Mouse (Mus musculus) testis, postnatal 14 days (tissue): Measurements from ENCODE around the gene Fkbpl.

Experiments used
- DNase-seq: peaks from one replicate; pipeline ENCODE4 v3.0.0; 2021; ENCODE audit warnings: low spot score

The Fkbpl gene

DNA sequence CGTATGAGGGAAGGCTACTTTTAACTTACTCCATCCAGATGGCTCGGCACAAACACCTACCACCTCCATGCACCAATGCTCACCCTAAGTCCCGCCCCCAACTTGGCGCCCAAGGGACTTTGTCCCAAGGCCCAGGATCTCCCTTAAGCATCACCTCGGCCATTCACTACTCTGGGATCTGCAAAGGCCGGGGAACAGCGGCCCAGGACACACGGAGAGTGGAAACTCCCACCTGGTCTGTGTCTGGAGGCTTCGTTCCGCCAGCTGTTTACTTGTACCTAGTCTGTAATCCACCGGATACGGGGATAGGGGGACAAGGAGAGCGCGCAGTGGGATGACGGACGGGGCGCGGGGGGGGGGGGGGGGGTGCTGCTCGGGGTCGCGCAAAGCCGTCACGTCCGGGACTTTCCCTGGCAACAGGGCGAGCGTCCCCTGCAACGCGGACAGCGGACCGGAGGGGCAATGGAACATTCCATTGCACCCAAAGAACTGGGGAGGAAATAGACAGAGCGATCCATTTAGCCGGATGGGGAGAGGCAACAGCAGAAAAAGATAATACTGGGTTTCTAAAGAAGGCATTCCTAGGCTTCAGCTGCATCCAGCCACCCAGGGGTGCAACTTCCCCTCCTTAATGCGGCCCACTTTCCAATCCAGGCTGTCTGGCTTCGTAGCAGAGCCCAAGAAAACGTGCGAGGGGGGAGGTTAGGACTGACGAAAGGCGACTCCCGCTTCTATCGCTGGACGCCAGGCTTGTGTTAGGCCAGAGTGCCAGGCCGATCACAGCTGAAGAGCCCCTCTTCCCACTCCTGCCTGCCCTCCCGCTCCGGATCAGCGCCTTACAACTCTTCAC lies 17.2 kb upstream of the Fkbpl start:
- DNase-seq, result peak; percentile 88

DNA sequence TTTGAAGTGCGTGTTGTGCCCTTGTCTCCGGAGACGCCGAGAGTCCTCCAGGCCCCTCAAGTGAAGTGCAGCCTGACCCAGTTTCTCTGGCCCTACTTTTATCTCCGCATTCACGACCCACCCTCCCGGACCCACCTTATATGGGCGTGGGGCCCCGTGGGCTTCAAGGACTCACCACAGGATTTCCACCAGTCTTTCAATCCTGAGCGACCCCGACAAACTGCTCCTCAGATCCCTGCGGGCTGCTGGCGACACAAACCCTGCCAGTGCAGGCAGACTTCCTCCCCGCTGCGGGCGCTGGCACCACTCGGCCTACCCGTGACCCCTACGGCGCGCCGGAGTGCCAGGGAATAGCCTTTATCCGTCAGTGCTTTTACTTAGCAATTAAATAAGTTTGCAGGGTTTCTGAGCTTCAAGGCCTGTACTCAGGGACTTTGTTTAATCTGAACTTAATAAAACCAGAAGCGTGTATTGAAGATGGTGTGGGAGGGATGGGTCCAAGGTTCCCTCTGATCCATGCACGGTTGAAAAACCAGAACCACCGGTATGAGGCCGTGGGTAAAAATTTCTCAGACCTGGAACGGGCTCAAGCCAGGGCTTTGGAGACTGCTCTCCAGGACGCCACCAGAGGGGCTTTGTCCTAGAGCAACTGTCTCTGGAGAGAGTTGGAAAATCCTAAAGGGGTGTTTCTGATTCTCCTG lies 16.5 kb upstream of the Fkbpl start, which contains the start of gene Ppt2:
Gene Ppt2, minus strand, starts transcription at position 568 of the 701 bp plus-strand sequence.
- no peak for DNase-seq

DNA sequence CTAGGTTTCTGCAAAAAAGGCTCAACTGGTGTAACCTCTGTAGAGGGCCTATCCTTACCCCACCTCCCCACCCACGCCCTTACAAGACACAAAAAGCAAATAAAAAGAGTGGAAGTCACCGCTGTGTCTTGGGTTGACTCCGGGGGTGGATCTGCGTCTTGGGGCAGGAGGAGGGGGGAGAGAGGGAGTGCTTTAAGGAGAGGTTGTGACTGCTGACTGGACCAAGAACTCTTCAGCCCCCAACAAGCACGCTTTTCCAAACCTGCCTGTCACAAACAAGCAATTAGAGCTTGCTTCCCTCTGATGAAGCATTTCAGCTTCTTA lies 16.0 kb upstream of the Fkbpl start:
- DNase-seq, result no peak

DNA sequence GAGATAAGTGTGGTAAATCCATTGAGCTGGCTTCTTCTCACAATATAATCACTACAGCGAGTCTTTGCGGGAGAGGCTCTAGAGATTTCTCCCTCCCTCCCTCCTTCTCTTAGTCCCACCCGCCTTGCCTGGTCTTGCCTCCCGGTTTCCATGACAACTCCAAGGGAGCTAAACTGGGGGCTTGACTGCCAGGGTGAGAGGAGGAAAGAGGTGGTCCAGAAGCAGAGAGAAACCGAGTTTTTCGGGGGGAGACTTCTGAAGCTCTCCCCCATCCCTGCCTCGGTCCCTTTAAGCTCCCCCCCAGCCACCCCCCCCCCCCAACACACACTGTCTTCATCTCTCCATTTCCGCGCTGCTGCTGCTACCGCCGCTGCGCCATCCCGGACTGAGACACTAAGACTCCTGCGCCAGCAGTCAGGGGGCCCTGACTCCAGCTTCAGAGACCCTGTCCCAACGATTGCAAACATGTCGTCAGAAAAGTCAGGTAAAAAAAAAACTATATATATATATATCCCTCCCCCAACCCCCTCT lies 15.3 kb upstream of the Fkbpl start, which contains the start of gene Prrt1:
Gene Prrt1, plus strand, starts transcription at position 313 of the 531 bp plus-strand sequence.
- no peak for DNase-seq

DNA sequence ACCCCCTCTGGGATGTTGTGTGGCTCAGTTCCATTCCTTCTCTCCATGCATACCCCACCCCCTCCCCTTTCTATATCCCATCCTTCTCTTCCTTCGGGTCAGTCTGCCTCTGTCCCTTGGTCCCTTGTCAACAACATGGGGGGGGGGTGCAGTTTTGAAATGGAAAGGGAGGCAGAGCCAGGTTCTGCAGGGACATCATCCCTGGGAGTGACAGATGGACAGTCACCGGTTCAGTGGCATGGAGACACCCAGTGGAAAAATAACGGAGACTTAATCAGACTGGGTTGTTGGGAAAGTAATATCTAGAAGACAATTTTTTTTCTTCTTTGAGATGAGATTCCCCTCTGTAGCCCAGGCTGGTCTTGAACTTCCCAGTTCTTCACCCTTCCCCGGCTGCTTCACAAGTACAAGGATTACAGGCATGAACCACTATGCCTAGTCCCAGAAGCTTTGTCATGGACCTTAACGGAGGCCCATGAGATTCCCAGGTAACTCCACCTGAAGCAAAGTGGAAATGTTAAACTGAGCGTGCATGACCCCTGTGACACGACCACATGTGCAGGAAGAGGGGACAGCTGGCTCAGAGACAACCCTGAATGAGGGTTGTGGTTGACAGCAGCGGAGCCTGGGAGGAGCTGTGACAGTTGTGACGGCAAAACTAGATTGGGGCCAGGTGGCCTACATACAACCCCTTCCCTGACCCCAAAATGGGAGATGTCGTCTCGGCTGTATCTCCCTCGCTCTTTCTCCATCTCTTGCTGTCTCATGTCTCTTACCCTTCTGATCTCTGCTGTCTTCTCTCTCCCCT lies 14.6 kb upstream of the Fkbpl start:
- DNase-seq, result no peak

DNA sequence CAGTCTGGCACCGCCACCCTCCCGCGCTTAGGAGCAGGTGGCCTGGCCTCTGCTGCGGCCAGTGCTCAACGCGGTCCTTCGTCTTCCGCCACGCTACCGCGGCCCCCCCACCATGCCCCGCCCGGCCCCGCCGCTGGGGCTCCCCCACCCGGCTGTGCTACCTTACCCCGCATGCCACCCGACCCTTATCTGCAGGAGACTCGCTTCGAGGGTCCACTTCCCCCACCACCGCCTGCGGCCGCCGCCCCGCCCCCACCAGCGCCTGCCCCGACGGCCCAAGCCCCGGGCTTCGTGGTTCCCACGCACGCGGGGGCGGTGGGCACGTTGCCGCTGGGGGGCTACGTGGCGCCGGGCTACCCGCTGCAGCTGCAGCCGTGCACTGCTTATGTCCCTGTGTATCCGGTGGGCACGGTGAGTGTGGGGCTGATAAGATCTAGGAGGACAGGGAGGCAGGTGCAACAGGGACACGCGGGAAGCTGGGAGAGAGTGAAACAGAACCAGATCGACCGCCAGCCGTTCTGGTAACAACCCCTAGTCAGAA lies 13.7 kb upstream of the Fkbpl start:
- no peak for DNase-seq

DNA sequence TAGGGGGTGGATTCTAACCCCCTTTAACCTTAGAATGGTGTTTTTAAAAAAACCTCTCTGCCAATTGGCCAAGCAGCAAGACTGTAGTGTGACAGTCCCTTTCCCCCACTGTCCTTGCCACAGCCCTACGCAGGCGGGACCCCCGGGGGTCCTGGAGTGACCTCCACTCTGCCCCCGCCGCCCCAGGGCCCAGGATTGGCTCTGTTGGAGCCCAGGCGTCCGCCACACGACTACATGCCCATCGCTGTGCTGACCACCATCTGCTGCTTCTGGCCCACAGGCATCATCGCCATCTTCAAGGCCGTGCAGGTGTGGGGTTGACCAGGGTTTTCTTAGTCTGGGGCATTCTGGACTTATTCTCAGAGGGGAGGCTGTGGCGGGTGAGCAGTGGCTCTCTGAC lies 12.9 kb upstream of the Fkbpl start:
- no peak for DNase-seq

DNA sequence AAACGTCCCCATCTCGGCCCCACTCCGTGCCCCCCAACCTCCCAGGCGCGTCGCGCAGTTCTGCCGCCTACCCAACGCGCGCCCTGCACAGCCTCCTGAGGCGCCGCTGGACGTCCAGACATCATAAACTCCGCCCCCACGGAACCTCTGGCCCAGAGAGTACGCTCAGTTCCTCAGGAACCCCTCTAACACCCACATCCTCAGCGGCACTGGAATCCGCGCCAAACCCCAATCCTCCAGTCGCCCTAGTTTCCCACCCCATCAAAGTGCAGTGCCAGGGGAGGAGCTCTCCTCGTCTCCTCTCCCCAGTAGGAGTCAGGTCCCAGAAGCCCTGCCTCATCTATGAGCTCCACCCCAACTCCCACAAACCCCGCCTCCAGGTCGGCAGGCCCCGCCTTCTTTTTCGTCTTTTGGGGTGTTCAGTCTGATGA lies 12.3 kb upstream of the Fkbpl start:
- peak; percentile 86 for DNase-seq

DNA sequence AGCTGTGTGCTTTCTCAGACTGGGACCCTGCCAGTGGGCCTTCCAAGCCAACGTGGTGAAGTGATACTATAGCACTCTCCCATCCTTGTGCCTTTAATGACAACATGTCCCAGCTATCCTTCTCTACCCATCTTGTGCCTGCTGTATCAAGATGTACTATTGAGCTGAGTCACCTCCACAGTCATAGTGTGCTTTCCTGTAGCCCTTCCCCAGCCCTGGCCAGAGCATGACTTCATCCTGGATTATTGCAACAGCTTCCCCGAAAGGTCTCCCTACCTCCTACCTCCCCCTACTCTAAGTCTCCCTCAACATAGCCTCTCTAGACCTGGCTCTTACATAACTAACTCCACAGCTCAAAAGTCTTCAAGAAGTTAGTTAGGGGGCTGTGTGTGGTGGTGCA lies 8.9 kb upstream of the Fkbpl start:
- no peak for DNase-seq

DNA sequence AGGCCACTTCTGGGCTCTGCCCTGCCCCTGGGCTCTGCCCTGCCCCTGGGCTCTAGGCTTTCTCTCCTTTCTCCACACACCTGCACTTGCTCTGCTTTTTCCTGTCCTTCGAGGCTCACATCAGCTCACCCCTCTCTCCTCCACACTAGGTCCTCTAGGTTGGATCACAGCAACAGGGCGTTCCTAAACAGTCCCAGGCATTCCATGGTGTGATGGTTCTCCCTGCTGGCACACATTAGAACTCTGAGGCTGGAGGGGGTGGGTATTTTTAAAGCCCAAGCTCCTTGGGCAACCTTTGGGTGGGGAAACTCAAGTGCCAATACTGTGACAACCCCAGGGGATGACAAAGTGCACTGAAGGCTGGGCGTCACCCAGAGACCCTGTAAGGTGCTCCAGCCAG lies 7.1 kb upstream of the Fkbpl start:
- no peak for DNase-seq

DNA sequence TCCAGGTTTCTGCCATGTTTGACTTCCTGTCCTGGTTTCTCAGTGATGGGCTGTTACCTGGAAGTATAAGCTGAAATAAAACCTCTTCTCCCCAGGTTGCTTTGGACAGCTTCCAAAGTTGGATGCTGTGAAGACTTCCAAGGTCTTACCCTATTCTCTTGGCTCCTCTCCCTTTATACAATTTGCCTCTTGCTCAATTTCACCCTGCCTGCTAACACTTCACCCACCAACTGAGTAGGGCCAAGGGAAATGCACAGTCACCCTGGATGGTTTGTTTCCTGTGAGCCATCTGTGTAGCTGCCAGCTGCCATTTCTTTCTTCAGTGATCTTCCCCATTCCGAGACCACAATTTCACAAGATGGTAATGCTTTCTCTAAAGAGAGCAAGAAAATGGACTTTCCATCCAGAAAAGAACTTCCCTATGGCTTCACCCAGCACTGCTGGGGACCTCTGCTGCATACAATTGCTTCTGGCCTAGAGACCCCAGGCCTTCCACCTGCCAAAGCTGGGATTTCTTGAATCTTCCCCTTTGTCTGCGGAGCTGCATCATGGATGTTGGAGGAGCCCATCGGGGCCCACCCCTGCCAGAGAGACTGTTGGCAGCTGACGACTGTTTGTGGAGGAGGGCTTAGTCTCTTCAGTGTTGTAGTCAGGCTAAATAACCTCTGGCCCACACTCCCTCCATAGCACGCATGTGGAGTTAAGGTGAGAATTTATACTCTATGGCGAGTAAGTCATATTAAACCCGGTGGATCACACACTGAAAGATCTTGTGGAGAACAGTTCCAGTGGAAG lies 4.9 kb upstream of the Fkbpl start:
- no peak for DNase-seq

DNA sequence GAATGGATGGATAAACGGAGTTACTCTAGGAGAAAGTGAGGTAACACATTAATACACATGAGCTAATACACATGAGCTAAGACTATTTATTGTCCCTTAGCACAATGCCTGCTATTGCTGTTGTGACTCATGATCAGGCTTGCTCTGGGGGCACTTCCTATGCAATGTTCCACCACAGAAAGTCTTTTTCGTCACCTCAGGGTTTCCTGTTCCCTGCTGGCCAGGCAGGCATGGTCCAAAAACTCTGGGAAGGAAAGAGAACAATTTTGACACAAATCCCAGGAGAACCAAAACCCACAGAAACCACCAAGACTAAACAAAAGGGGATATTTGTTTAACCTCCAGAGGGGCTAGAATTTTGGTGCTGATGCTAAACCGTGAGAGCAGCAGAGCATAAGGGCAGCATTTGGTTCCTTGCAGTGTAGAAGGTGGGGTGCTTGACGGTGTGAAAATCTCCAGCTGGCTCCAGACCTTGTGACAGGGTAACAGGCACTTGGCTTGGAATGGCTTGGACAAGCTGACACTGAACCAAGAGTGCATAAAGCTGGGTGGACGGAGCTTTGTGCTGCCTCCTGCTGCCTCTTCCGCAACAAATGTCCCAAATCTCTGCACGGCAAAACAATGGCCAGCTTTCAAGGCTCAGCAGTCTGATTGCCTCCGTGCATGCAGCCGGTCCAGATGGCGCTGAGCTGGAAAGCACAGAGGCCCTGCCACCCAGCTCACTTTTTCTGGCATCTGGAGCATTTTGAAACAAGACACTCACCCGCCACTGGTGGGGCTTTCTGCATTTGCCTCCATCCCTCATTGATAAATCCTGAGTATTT lies 3.6 kb upstream of the Fkbpl start:
- DNase-seq, result no peak

DNA sequence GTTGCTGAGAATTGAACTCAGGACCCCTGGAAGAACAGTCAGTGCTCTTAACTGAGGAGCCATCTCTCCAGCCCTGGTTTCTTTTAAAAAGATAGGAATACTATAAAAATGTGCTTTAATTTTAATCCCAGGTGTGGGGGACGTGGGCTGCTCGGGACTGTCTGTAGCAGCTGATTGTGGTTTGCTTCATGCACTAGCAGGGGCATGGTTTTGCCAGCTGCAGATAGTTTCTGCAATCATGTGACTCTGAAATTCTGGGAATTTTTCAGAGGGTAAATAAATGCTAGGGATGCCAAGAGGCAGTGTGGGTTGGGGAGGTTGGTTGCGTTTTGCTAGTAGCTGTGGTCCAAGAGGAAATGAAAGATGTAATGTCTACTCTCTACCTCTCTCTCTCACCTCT lies 2.6 kb upstream of the Fkbpl start:
- no peak for DNase-seq

DNA sequence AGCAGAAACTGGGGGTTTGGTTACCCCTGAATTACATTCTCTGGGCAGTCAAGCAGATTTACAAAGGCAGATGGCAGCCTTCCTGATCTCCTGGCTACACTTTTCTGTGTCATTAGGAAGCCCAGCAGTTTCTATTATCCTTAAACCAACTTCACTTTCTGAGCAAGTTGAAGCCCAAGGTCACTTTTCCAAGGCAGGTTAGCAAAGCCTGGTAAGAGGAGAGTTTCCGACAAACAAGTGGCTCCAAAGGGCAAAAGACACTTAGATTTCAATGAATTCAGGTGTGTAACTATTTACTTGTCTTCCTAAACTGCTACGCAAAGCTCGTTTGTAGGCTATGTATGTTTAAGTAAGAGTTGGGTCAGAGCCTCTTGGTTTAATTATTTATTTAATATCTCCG lies 1.2 kb upstream of the Fkbpl start:
- no peak for DNase-seq

DNA sequence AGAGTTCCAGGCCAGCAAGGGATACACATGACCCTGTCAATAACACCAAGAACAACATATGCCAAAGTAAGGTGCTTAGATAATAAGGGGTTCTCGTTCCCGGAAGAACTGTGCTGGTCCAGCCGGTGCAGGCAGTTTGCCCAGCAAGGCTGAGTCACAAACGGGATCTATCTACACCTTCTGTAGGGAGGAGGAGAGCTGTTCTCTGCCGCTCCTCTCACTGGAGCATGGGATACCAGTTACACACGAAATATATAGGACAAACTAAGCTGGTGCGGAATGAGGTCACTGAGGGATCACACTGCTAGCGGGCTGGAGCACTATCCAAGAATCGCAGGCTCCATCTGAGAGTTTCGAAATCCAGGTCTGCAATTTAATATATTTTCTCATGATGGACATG lies 620 bp upstream of the Fkbpl start:
- DNase-seq, result no peak

DNA sequence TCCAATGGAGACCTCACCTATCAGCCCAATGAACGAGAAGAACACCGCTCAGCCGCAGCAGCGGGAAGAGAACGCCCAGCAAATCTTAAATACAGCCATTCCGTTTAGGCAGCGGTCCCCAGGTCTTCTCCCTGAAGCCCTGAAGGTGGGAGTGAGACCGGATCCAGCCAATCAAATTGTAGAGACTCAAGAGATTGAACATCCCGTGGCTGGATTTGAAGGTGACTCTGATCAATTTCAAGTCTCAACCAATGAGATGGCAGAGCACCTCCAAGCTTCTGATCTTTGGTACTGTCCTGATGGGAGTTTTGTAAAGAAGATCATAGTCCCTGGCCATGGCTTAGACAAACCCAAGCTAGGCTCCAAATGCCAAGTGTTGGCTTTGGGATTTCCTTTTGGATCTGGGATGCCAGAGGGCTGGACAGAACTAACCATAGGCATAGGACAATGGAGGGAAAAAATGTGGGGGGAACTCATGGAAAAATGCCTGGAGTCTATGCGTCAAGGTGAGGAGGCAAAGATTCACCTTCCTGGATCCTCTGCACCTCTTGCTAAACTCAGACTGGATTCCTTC lies 779 bp downstream of the Fkbpl start:
- no peak for DNase-seq

DNA sequence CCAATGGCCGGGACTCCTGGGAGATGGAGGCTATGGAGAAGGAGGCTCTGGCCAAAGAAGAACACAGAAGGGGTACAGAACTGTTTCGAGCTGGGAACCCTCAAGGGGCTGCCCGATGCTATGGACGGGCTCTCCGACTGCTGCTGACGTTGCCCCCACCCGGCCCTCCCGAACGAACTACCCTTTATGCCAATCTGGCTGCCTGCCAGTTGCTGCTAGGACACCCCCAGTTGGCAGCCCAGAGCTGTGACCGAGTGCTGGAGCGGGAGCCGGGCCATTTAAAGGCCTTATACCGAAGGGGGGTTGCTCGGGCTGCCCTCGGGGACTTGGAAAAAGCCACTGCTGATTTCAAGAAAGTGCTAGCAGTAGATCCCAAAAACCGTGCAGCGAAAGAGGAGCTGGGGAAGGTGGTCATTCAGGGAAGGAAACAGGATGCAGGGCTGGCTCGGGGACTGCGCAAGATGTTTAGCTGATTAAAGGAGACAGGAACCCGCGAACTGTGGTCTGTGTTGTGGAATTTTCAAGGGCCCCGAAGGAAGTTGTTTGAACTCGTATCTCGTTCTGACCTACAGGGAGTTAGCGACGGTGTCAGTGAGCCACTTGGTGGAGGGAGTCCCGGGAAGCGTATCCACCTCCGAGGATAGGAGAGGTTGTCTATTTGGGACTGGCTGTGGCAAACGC lies 1.4 kb downstream of the Fkbpl start:
- no peak for DNase-seq

DNA sequence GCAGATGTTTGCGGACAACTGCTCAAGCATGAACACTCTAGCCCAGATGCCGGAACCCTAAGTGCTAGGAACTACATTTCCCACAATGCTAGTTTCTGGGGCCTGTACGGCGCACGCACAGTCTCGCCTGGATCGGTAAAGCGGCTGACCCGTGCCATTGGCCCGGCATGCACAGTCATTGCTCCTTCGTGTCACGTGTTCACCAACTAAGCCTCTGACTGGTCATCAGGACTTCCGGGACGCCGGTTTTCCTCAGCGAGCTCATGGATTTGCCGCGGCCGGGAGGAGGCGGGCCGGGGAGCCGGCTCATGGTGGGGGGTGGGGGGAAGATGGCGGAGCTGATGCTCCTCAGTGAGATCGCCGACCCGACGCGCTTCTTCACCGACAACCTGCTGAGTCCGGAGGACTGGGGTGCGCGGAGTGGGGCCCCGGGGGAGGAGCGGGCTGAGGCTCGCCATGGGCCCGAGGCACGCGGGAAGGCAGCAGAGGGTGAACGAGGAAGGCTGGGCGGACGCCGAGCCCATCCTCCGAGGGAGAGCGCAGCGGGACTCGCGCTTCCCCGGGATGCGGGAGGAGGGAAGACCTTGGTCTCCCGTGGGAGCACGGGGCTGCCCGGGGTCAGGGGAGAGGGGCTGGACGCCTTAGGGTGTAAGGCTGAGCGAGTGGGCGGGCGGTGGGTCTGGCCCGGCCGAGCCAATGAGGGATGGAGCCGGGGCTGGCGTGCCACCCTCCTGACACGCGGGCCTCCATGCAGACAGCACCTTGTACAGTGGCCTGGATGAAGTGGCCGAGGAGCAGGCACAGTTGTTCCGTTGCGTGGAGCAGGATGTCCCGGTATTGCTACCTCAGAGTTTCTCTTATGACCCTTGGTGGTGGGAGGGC lies 2.6 kb downstream of the Fkbpl start, which contains the start of gene Atf6b:
Gene Atf6b, plus strand, starts transcription at position 241 of the 882 bp plus-strand sequence.
- peak; percentile 98 for DNase-seq
